Mouse (Mus musculus) erythroblast, embryonic 14.5 days (primary cell): Measurements from ENCODE around the gene Slc13a5. TPM values are rescaled to one million over a fixed set of nuclear protein-coding genes. Genes with fewer than 3 reads are reported as not detected.

Experiments used
- H3K27me3 ChIP-seq: 2 replicates; pipeline ENCODE4 v1.6.1; 2012; ENCODE audit warnings: inconsistent platforms; ENCODE audit not compliant: control insufficient read depth
- H3K36me3 ChIP-seq: 2 replicates; pipeline ENCODE4 v1.6.1; 2012; ENCODE audit warnings: mild to moderate bottlenecking, inconsistent platforms; ENCODE audit not compliant: control insufficient read depth
- H3K4me1 ChIP-seq: 2 replicates; pipeline ENCODE4 v1.6.1; 2012; ENCODE audit warnings: inconsistent platforms; ENCODE audit not compliant: control insufficient read depth
- H3K4me3 ChIP-seq: replicated peaks from 2 replicates; pipeline ENCODE3; 2012; ENCODE audit warnings: moderate library complexity, mild to moderate bottlenecking, inconsistent platforms
- H3K9me3 ChIP-seq: 2 replicates; pipeline ENCODE4 v1.6.1; 2012; ENCODE audit warnings: low read length, inconsistent platforms, mixed read lengths; ENCODE audit not compliant: control insufficient read depth
- GATA1 ChIP-seq: IDR thresholded peaks from 2 replicates; pipeline ENCODE4 v1.6.1; 2012; ENCODE audit warnings: low read length, inconsistent platforms, mixed read lengths
- TAL1 ChIP-seq: IDR thresholded peaks from 3 replicates; pipeline ENCODE4 v1.6.1; 2012; ENCODE audit warnings: low read length, inconsistent platforms, mixed read lengths
- polyA plus RNA-seq: library from polyadenylated mRNA; stranded (reverse); fragments of >175 nt; gene quantifications from 2 replicates; pipeline ENCODE4 v1.2.3, GENCODE M21; 2012

Slc13a5 gene
- polyA plus RNA-seq, 1 experiment = not detected

DNA sequence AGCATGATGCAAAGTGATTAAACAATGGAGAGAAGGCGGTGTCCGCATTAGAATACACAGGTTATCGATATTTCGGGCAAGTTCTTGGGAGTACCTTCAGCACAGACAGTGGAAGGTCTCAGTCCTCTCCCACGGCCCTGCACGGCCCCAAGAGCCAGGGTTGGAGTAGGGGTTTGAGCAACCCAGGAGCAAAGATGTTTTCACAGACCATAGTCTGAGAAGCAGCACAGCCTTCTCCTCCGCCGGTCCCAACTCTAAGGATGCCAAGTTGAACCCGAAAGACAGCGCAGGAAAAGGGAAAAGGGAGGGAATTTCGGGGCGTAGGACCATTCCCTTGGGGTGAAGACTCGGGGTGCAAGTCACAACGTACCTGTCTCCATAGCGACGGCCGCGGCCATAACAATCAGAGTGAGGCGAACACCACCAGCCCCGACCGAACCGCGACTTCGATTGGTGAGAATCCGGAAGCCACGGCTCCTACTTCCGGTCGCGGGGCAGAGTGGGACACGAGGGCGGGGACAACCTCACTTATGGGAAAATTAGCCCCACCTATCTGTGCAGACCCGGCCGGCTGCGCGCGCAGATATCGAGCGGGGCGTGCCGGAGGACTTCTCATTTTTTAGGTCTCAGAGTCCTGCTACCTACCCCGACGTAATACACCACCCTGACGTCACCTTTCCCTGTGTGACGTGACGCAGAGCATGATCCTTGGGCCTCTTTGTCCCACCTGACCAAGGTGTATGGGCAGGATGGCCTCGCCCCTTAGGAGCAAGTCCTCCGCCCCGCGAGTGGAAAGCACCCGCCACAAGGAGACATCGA lies 52.2 kb downstream of the Slc13a5 start:
- Histone ChIP-seq H3K27me3 (peaks cover 6% of the 10 kb centered on the region; the same call in 1 of the 2 replicates), H3K36me3 (peaks cover 25% of the 10 kb centered on the region), H3K9me3 (no peaks in the 10 kb centered on the region), H3K4me3 (peak overlapping the region; percentile 70), H3K4me1 (peaks cover 21% of the 10 kb centered on the region)
- TF ChIP-seq TAL1 (no peak), GATA1 (no peak)

GRCm38 (mm10) chr11:72207834-72208377 lies 59.1 kb downstream of the Slc13a5 start:
- Histone ChIP-seq H3K36me3 (peaks cover 31% of the 10 kb centered on the region), H3K4me3 (peak overlapping the region; percentile 85), H3K27me3 (no peaks in the 10 kb centered on the region), H3K4me1 (peaks cover 33% of the 10 kb centered on the region), H3K9me3 (no peaks in the 10 kb centered on the region)
- no peak for TF ChIP-seq GATA1
- no peak for TF ChIP-seq TAL1

DNA sequence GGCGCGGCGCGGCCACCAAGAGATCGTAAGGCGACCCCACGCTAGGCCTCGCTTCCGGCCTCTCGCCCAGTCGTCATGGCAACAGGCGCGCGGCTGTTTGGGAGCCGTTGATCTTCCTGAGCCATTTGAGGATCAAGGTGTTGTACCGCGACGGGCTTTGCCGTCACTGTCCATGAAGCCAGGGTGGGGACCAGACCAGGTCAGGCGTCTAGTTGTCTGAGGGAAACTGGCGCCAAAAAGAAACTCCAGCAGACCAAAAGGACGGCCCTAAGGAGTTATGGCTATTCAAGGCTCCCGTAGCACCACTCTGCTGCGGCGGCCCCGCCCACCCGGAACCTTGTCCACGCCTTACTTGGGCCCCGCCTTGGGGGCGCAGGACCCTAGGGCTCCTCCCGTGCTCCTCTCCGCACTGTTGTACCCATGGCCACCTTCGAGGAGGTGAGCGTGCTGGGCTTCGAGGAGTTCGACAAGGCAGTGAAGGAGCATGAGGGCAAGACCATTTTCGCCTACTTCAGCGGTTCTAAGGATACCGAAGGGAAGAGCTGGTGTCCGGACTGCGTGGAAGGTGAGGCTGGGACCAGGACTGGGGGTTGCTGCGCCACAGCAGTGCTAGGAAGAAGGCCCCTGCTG lies 59.7 kb downstream of the Slc13a5 start, which contains the start of the genes 4933427D14Rik and Txndc17:
4933427D14Rik (minus strand) TSS at position 256 of the 630 bp plus-strand sequence.
Txndc17 (plus strand) TSS at position 344 of the 630 bp plus-strand sequence.
- H3K36me3 ChIP-seq = peaks cover 31% of the 10 kb centered on the region
- no peak for TF ChIP-seq TAL1
- no peak for TF ChIP-seq GATA1
- peaks cover 33% of the 10 kb centered on the region for H3K4me1 ChIP-seq
- H3K27me3 ChIP-seq = no peaks in the 10 kb centered on the region
- H3K9me3 ChIP-seq = no peaks in the 10 kb centered on the region
- peak within 1 kb of the TSS; percentile 85 for H3K4me3 ChIP-seq

GRCm38 (mm10) chr11:72206341-72207203 lies 60.5 kb downstream of the Slc13a5 start, which contains the start of gene Gm43951:
Gene Gm43951, minus strand, starts transcription at chr11:72206840.
- H3K36me3 ChIP-seq = peaks cover 27% of the 10 kb centered on the region
- H3K9me3 ChIP-seq = no peaks in the 10 kb centered on the region
- peak within 1 kb of the TSS; percentile 85 for H3K4me3 ChIP-seq
- no peaks in the 10 kb centered on the region for H3K27me3 ChIP-seq
- TF ChIP-seq GATA1 (no peak), TAL1 (no peak)
- H3K4me1 ChIP-seq = peaks cover 33% of the 10 kb centered on the region

DNA sequence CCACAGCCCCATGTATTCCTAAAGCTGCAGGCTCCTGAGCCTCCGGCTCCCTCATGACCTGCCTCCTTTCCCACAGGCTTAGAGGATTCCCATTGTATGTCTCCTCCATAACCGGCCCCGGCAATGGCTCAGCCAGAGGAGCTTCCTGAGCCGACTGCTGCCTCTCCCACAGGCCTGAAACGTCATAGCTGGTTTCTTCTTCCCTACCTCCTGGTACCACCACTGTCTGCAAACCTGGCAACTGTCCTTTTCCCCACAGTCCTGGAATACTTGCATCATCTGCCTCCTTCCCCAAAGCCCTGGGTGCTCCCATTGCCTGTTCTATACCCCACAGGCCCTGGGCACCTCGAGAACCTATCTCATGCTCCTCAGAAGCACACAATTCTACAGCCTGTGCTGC lies 61.8 kb downstream of the Slc13a5 start:
- H3K4me3 ChIP-seq = no peak overlapping the region
- peaks cover 18% of the 10 kb centered on the region for H3K36me3 ChIP-seq
- peaks cover 33% of the 10 kb centered on the region for H3K4me1 ChIP-seq
- no peak for TF ChIP-seq TAL1
- no peak for TF ChIP-seq GATA1
- no peaks in the 10 kb centered on the region for H3K9me3 ChIP-seq
- H3K27me3 ChIP-seq = no peaks in the 10 kb centered on the region

GRCm38 (mm10) chr11:72203440-72203839 lies 63.6 kb downstream of the Slc13a5 start:
- no peaks in the 10 kb centered on the region for H3K27me3 ChIP-seq
- no peak for TF ChIP-seq GATA1
- no peak for TF ChIP-seq TAL1
- no peaks in the 10 kb centered on the region for H3K9me3 ChIP-seq
- no peak overlapping the region for H3K4me3 ChIP-seq
- H3K4me1 ChIP-seq = peaks cover 33% of the 10 kb centered on the region
- peaks cover 9% of the 10 kb centered on the region for H3K36me3 ChIP-seq

GRCm38 (mm10) chr11:72196506-72196905 lies 70.5 kb downstream of the Slc13a5 start:
- H3K4me1 ChIP-seq = no peaks in the 10 kb centered on the region
- no peaks in the 10 kb centered on the region for H3K27me3 ChIP-seq
- TF ChIP-seq TAL1 (no peak), GATA1 (no peak)
- H3K9me3 ChIP-seq = no peaks in the 10 kb centered on the region
- H3K36me3 ChIP-seq = peaks cover 25% of the 10 kb centered on the region
- H3K4me3 ChIP-seq = no peak overlapping the region

DNA sequence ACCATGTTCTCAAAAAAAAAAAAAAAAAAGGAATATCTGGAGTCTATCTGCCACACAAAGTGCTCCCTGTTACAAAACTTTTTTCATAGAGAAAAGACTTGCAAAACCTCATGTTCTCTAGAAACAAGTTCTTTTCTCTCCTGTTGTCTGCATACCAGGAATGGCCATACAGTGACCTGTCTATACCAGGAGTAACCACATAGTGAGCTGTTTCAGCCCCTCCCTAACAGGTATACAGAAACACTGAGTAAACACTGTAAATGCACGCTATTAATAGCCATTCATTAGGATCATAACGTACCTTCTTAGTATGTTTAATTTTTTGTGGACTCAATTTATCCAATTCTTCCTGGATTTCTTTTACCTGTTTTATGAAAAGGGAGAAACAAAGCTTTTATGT lies 72.8 kb downstream of the Slc13a5 start:
- H3K27me3 ChIP-seq = no peaks in the 10 kb centered on the region
- H3K9me3 ChIP-seq = no peaks in the 10 kb centered on the region
- H3K4me1 ChIP-seq = no peaks in the 10 kb centered on the region
- TF ChIP-seq GATA1 = no peak
- no peak for TF ChIP-seq TAL1
- H3K4me3 ChIP-seq = no peak overlapping the region
- H3K36me3 ChIP-seq = peaks cover 37% of the 10 kb centered on the region

Other genes starting within 250 kb of the Slc13a5 start
- gene Aipl1, start 229.7 kb downstream of the Slc13a5 start, polyA plus RNA-seq = 0.02 TPM in 2 replicates
- gene Pimreg, start 225.2 kb downstream of the Slc13a5 start, polyA plus RNA-seq = 0.17 and 0.25 TPM in 2 replicates
- not detected in 2 replicates for gene Pitpnm3, start 131.4 kb downstream of the Slc13a5 start, polyA plus RNA-seq
- 0.02 and 0.03 TPM in 2 replicates for gene Gm43951, start 60.4 kb downstream of the Slc13a5 start, polyA plus RNA-seq
- 0.05 and 0.09 TPM in 2 replicates for gene 4933427D14Rik, start 59.8 kb downstream of the Slc13a5 start, polyA plus RNA-seq
- gene Txndc17, start 59.7 kb downstream of the Slc13a5 start, polyA plus RNA-seq = 2.1 and 3.2 TPM in 2 replicates
- 0.09 and 0.14 TPM in 2 replicates for gene Med31, start 51.6 kb downstream of the Slc13a5 start, polyA plus RNA-seq
- not detected in 2 replicates for gene Xaf1, start 34.4 kb upstream of the Slc13a5 start, polyA plus RNA-seq
- gene Fbxo39, start 47.2 kb upstream of the Slc13a5 start, polyA plus RNA-seq = not detected in 2 replicates
- gene Tekt1, start 95.2 kb upstream of the Slc13a5 start, polyA plus RNA-seq = not detected in 2 replicates
- 0.01 TPM in 1 of 2 replicates, not detected in the other for gene Smtnl2, start 144.5 kb upstream of the Slc13a5 start, polyA plus RNA-seq
- not detected in 2 replicates for gene Ggt6, start 168.3 kb upstream of the Slc13a5 start, polyA plus RNA-seq
- gene Mybbp1a, start 174.1 kb upstream of the Slc13a5 start, polyA plus RNA-seq = 4.1 TPM in 2 replicates
- gene Spns2, start 222.7 kb upstream of the Slc13a5 start, polyA plus RNA-seq = 0.10 and 0.16 TPM in 2 replicates